Mouse (Mus musculus): Measurements from ENCODE around the gene Hmx1. TPM values are rescaled to one million over a fixed set of nuclear protein-coding genes. Genes with fewer than 3 reads are reported as not detected.

Hmx1 gene
- polyA plus RNA-seq, 1 experiment: not detected

DNA sequence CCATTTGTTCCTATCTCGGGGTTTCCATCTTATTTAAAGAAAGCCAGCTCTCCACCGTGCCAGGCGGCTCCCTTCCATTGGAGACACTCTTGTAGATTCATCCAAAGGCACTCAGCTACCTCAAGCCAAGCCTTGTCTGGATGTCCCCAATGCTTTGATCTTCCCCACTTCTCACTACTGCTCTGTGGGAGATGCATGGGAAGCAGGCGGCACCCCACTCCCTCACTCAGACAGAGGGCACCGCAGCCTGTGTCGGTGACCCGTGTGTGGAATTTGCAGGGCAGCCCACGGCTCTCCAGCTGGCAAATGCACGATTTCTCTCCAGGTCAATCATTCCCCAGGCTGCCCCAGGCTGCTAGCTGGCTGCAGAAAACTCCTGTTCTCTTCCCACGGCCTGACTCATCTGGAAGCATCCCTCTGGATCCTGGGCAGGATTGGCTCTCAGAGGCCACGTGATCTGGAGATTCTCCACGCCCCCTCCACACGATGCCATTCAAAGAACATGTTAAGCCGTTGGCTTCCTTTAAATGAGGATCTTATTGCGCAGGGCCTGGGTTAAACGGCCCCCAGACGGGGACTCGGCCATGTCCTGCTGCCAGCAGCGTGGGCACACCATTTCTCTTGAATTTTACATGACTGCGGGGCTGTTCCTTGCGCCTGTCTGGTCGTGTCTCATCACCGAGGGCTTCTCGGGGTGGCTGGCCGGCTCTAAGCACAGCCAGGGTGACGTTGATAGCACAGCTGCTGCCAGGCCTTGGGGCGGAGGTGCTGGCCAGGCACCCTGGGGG is 58.9 kb downstream of the Hmx1 start:
- no peak for DNase-seq (ENCODE audit: low read depth, low spot score)
- whole genome bisulfite sequencing: 26% methylated on average over 27 of the region's 27 CpGs

Other genes starting within 250 kb of the Hmx1 start
- gene Adra2c, start 110.8 kb upstream of the Hmx1 start, polyA plus RNA-seq (2012; rRNA removed): 0.51 and 0.52 TPM in 2 replicates
- gene Cpz, start 136.6 kb downstream of the Hmx1 start, polyA plus RNA-seq (2012; rRNA removed): 1.1 and 1.2 TPM in 2 replicates
- 3.9 and 5.3 TPM in 2 replicates for gene Trmt44, start 186.0 kb downstream of the Hmx1 start, polyA plus RNA-seq (2012; rRNA removed)
- 27.0 and 43.3 TPM in 2 replicates for gene Acox3, start 193.9 kb downstream of the Hmx1 start, polyA plus RNA-seq (2012; rRNA removed)

Measured in large intestine, adult 2 months (tissue).